Mouse (Mus musculus) heart, embryonic 11.5 days (tissue): ENCODE results near the gene Cacna2d1. TPM values are rescaled to one million over a fixed set of nuclear protein-coding genes. Genes with fewer than 3 reads are reported as not detected.

Source experiments
- ATAC-seq: fragments of 200-750 bp; cut with Nextera tagmentation; replicated peaks from 2 replicates; pipeline ENCODE4 v1.8.0; 2017; ENCODE audit warnings: moderate library complexity; ENCODE audit not compliant: insufficient number of reproducible peaks, low FRiP score, low TSS enrichment
- H3K27ac ChIP-seq: fragments of 300-500 bp; sonication (generic); 2 replicates; pipeline ENCODE4 v1.5.1; 2014; ENCODE audit warnings: mild to moderate bottlenecking, low read depth, low read length
- H3K27me3 ChIP-seq: fragments of 300-500 bp; sonication (generic); 2 replicates; pipeline ENCODE4 v1.6.1; 2014; ENCODE audit warnings: mild to moderate bottlenecking, low read length, mixed read lengths; ENCODE audit not compliant: control insufficient read depth, insufficient read depth
- H3K36me3 ChIP-seq: fragments of 300-500 bp; sonication (generic); 2 replicates; pipeline ENCODE4 v1.6.1; 2014; ENCODE audit warnings: mild to moderate bottlenecking, low read length, moderate library complexity, mixed read lengths; ENCODE audit not compliant: control insufficient read depth, insufficient read depth
- H3K4me1 ChIP-seq: fragments of 300-500 bp; sonication (generic); 2 replicates; pipeline ENCODE4 v1.6.1; 2014; ENCODE audit warnings: low read length; ENCODE audit not compliant: control insufficient read depth, insufficient read depth
- H3K4me2 ChIP-seq: fragments of 300-500 bp; sonication (generic); 2 replicates; pipeline ENCODE4 v1.6.1; 2014; ENCODE audit warnings: mild to moderate bottlenecking, moderate library complexity
- H3K4me3 ChIP-seq: fragments of 300-500 bp; sonication (generic); 2 replicates; pipeline ENCODE4 v1.5.1; 2014; ENCODE audit warnings: low read depth, low read length
- H3K9ac ChIP-seq: fragments of 300-500 bp; sonication (generic); 2 replicates; pipeline ENCODE4 v1.6.1; 2014; ENCODE audit warnings: mild to moderate bottlenecking, low read depth, low read length, moderate library complexity
- H3K9me3 ChIP-seq: fragments of 300-500 bp; sonication (generic); replicated peaks from 2 replicates; pipeline ENCODE4 v1.6.1; 2016; ENCODE audit warnings: low read length; ENCODE audit not compliant: control insufficient read depth
- WGBS: fragments of 180-500 bp; shearing (Covaris S2); extraction: QIAGEN DNeasy Blood & Tissue Kit; methylation state at CpG from one replicate; pipeline ENCODE4 v1.1.7; 2014; ENCODE audit not compliant: insufficient replicate concordance; 5-methylcytosine and 5-hydroxymethylcytosine counted together
- polyA plus RNA-seq: library from polyadenylated mRNA; unstranded; fragments of >200 nt; fragmentation: Nextera tagmentation; extraction: Ambion mirVana; gene quantifications from 2 replicates; pipeline ENCODE4 v1.2.1, GENCODE M21; 2014

Gene Cacna2d1
- polyA plus RNA-seq, 1 experiment from 2014 or later, result 17.9 TPM

DNA sequence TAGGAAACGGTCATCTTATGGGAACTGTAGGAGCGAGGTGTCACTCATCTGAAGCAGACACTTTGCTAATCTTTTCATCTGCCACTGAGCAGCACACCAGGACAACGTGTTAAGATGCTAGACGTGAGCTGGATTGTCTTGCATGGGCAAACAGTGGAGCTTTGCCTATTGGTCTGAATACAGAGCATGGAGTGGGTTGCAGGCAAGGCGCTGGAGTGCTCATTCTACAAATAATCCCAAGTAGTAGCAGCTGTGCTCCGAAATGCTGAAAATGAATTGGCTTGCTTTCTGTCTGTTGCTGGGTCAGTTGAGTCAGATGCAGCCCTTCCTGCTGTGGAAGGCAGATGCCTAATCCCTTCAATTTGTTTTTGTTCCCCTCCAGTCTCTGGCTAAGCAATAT, 330.9 kb downstream of the Cacna2d1 start:
- ATAC-seq, result no peak
- Histone ChIP-seq H3K36me3 (no peaks in the 10 kb centered on the region), H3K4me1 (no peaks in the 10 kb centered on the region), H3K27me3 (no peaks in the 10 kb centered on the region), H3K27ac (no peak overlapping the region), H3K4me3 (no peak overlapping the region), H3K9ac (no peak overlapping the region), H3K9me3 (no peaks in the 10 kb centered on the region), H3K4me2 (no peak overlapping the region)
- WGBS, result 64% methylated on average over 6 of the region's 6 CpGs

DNA sequence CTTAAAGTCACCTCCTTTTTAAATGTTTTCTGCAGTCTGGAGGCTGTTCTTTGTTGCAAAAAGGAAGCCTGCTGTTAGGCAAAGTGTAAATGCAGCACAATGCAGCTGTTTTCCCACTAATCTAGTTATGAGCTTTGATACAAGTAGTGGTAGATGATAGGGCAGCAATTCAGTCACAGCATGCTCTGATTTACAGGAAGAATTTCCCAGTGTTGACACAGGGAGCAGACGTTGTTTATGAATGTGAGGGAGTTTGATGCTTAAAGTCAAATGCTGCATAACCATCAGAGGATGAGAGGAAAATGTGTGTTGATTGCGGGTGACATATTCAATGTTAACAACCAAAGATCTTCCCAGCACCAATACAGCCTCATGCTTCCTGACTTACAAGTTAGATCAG, 342.6 kb downstream of the Cacna2d1 start:
- Histone ChIP-seq H3K9me3 (no peaks in the 10 kb centered on the region), H3K27me3 (no peaks in the 10 kb centered on the region), H3K36me3 (no peaks in the 10 kb centered on the region), H3K4me2 (no peak overlapping the region), H3K27ac (no peak overlapping the region), H3K9ac (no peak overlapping the region), H3K4me1 (no peaks in the 10 kb centered on the region), H3K4me3 (no peak overlapping the region)
- ATAC-seq, result no peak
- WGBS, result 61% methylated on average over 2 of the region's 2 CpGs

GRCm38 (mm10) chr5:16281229-16281628, 346.7 kb downstream of the Cacna2d1 start:
- Histone ChIP-seq H3K9me3 (no peaks in the 10 kb centered on the region), H3K27me3 (no peaks in the 10 kb centered on the region), H3K27ac (no peak overlapping the region), H3K36me3 (no peaks in the 10 kb centered on the region), H3K4me3 (no peak overlapping the region), H3K4me1 (no peaks in the 10 kb centered on the region), H3K9ac (no peak overlapping the region), H3K4me2 (no peak overlapping the region)
- ATAC-seq, result no peak
- WGBS, result 76% methylated on average over 5 of the region's 5 CpGs

GRCm38 (mm10) chr5:16293223-16293622, 358.7 kb downstream of the Cacna2d1 start:
- no peak overlapping the region for H3K9ac ChIP-seq
- H3K4me2 ChIP-seq, result no peak overlapping the region
- no peaks in the 10 kb centered on the region for H3K36me3 ChIP-seq
- no peaks in the 10 kb centered on the region for H3K4me1 ChIP-seq
- no peak overlapping the region for H3K27ac ChIP-seq
- ATAC-seq, result no peak
- no peaks in the 10 kb centered on the region for H3K27me3 ChIP-seq
- no peak overlapping the region for H3K4me3 ChIP-seq
- WGBS, result 15% methylated on average over 1 of the region's 1 CpGs
- H3K9me3 ChIP-seq, result no peaks in the 10 kb centered on the region

DNA sequence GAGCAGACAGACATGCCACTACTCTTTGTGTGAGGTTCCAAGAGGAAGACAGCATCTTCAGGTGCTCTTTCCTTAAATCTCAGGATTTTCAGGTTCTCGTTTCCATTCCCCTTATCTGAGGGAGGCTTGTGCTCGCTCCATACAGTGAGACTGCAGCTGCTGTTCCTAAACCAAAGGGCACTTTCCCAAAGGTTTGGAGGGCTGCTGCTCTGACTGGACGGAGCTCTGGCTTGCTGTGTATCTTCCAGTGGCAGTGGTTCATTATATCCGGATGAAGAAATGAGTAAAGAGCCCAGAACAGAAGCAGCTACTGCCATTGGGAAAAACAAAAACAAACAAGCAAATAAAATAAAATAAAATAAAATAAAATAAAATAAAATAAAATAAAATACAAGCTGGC, 359.3 kb downstream of the Cacna2d1 start:
- H3K4me2 ChIP-seq, result no peak overlapping the region

DNA sequence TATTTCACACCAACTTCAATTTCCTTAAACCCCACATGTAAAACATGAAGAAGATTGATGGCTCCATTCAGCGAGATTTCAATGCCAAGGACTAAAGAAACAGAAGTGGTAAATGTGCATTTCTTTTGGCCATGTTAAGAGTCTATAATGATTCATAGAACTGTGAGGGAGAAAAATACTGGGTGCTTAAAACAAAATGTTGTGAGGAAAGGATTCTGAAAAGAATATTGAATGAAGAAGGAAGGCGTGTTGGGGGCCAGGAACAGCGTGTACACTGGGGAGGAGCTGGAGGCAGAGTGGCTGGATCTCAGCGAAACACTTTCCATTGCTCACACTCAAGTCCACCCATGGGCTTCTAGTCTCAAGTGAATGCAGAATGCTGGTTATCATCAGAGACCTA, 360.2 kb downstream of the Cacna2d1 start:
- H3K4me2 ChIP-seq, result no peak overlapping the region
- no peak for ATAC-seq
- H3K9me3 ChIP-seq, result no peaks in the 10 kb centered on the region
- 85% methylated on average over 4 of the region's 4 CpGs for WGBS
- no peaks in the 10 kb centered on the region for H3K27me3 ChIP-seq
- H3K4me3 ChIP-seq, result no peak overlapping the region
- H3K36me3 ChIP-seq, result no peaks in the 10 kb centered on the region
- H3K4me1 ChIP-seq, result no peaks in the 10 kb centered on the region
- no peak overlapping the region for H3K9ac ChIP-seq
- H3K27ac ChIP-seq, result no peak overlapping the region

More for the DNA sequence above, 359.3 kb downstream of the Cacna2d1 start:
- Histone ChIP-seq H3K4me1 (no peaks in the 10 kb centered on the region), H3K27ac (no peak overlapping the region), H3K4me3 (no peak overlapping the region), H3K36me3 (no peaks in the 10 kb centered on the region), H3K27me3 (no peaks in the 10 kb centered on the region), H3K9me3 (no peaks in the 10 kb centered on the region), H3K9ac (no peak overlapping the region)
- 57% methylated on average over 4 of the region's 4 CpGs for WGBS
- no peak for ATAC-seq

- H3K4me2 ChIP-seq, result no peak overlapping the region
- H3K4me3 ChIP-seq, result no peak overlapping the region
- no peaks in the 10 kb centered on the region for H3K36me3 ChIP-seq
- no peaks in the 10 kb centered on the region for H3K27me3 ChIP-seq
- ATAC-seq, result no peak
- 74% methylated on average over 4 of the region's 4 CpGs for WGBS
- H3K27ac ChIP-seq, result no peak overlapping the region
- H3K9me3 ChIP-seq, result no peaks in the 10 kb centered on the region
- no peaks in the 10 kb centered on the region for H3K4me1 ChIP-seq
- H3K9ac ChIP-seq, result no peak overlapping the region
Observed at GRCm38 (mm10) chr5:16297170-16297771, 362.8 kb downstream of the Cacna2d1 start.

DNA sequence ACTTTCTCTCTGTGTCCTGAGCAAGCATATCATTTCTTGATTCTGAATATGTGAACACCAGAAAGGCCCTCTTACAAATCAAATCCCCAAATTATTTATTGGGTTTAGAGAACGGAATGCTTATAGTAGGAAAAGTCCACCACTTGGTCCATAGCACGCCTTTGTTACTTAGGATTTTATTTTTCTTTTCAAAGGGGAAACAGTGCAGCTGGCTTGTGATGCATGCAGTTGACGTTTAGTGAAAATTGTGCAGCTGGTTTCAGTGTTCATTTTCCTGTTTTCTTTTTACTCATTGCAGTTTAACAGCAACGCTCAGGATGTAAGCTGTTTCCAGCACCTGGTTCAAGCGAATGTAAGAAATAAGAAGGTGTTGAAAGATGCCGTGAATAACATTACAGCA, 365.1 kb downstream of the Cacna2d1 start:
- H3K27ac ChIP-seq, result no peak overlapping the region
- ATAC-seq, result no peak
- H3K9me3 ChIP-seq, result no peaks in the 10 kb centered on the region
- H3K4me3 ChIP-seq, result no peak overlapping the region
- H3K27me3 ChIP-seq, result no peaks in the 10 kb centered on the region
- 73% methylated on average over 6 of the region's 6 CpGs for WGBS
- H3K4me1 ChIP-seq, result no peaks in the 10 kb centered on the region
- no peak overlapping the region for H3K9ac ChIP-seq
- H3K4me2 ChIP-seq, result no peak overlapping the region
- no peaks in the 10 kb centered on the region for H3K36me3 ChIP-seq

GRCm38 (mm10) chr5:16309168-16310006, 374.9 kb downstream of the Cacna2d1 start:
- no peaks in the 10 kb centered on the region for H3K4me1 ChIP-seq
- no peak overlapping the region for H3K4me2 ChIP-seq
- H3K27ac ChIP-seq, result no peak overlapping the region
- ATAC-seq, result no peak
- no peak overlapping the region for H3K4me3 ChIP-seq
- no peak overlapping the region for H3K9ac ChIP-seq
- H3K9me3 ChIP-seq, result no peaks in the 10 kb centered on the region
- H3K36me3 ChIP-seq, result no peaks in the 10 kb centered on the region
- 43% methylated on average over 7 of the region's 7 CpGs for WGBS
- H3K27me3 ChIP-seq, result no peaks in the 10 kb centered on the region
